In genomic region chr11:77461856-77462255, GRCm38 (mm10) we compare ENCODE assay signal across 8 mouse cellular contexts. TPM values are rescaled to one million over a fixed set of nuclear protein-coding genes. Genes with fewer than 3 reads are reported as not detected.
DNase-seq lines count a peak whose midpoint lies in the region; ATAC-seq and TF ChIP-seq lines count a peak whose summit lies in the region.

No protein-coding gene starts in this region.

- no peak for DNase-seq in left cerebral cortex, adult 2 months (ENCODE audit: extremely low spot score in 1 of 2, low spot score in 2 of 2)
- no peak for DNase-seq in left cerebral cortex, postnatal 14 days (ENCODE audit: low spot score in 2 of 2)
- no peak for DNase-seq in urinary bladder, postnatal 36 days (ENCODE audit: low spot score in 2 of 2)
- DNase-seq in left cerebral cortex, adult 11 months (ENCODE audit: low spot score) = no peak

- ATAC-seq in embryonic facial prominence, embryonic 15.5 days (ENCODE audit: insufficient number of reproducible peaks, low FRiP score, low TSS enrichment, low read depth) = no peak
- no peak for ATAC-seq in intestine, postnatal 0 days
- 0 out of 2 replicates have a peak, but pooled peaks have one; percentile 9 for ATAC-seq in neural tube, embryonic 13.5 days (ENCODE audit: low read depth)
- ATAC-seq in megakaryocyte-erythroid progenitor cell, adult 5-6 weeks (replicated peaks; ENCODE audit: low FRiP score, low TSS enrichment, poor library complexity, severe bottlenecking) = no peak

- no peaks in the 10 kb centered on the region for H3K9me3 ChIP-seq in embryonic facial prominence, embryonic 15.5 days (replicated peaks)
- H3K9me3 ChIP-seq in intestine, postnatal 0 days (ENCODE audit: control insufficient read depth) = no peaks in the 10 kb centered on the region
- no peaks in the 10 kb centered on the region for H3K9me3 ChIP-seq in neural tube, embryonic 13.5 days

- peak overlapping the region; percentile 99 for H3K4me2 ChIP-seq in embryonic facial prominence, embryonic 15.5 days (replicated peaks)
- H3K4me2 ChIP-seq in intestine, postnatal 0 days (replicated peaks; ENCODE audit: low read depth) = peak overlapping the region; percentile 96
- peak overlapping the region; percentile 99 for H3K4me2 ChIP-seq in neural tube, embryonic 13.5 days

- 6% methylated on average over 6 of the region's 6 CpGs for WGBS in embryonic facial prominence, embryonic 15.5 days
- WGBS in intestine, postnatal 0 days = 4% methylated on average over 6 of the region's 6 CpGs
- WGBS in neural tube, embryonic 13.5 days = 3% methylated on average over 6 of the region's 6 CpGs

- no peaks in the 10 kb centered on the region for H3K36me3 ChIP-seq in embryonic facial prominence, embryonic 15.5 days
- H3K36me3 ChIP-seq in intestine, postnatal 0 days (ENCODE audit: control insufficient read depth, insufficient read depth) = no peaks in the 10 kb centered on the region; the same call in 1 of the 2 replicates
- peaks cover 9% of the 10 kb centered on the region for H3K36me3 ChIP-seq in neural tube, embryonic 13.5 days

- H3K4me3 ChIP-seq in left cerebral cortex, adult 2 months = peak overlapping the region; percentile 61
- H3K4me3 ChIP-seq in embryonic facial prominence, embryonic 15.5 days (replicated peaks) = peak overlapping the region; percentile 55
- H3K4me3 ChIP-seq in intestine, postnatal 0 days (ENCODE audit: low read depth, low read length) = peak overlapping the region; percentile 57
- peak overlapping the region; percentile 53 for H3K4me3 ChIP-seq in neural tube, embryonic 13.5 days

- H3K27ac ChIP-seq in left cerebral cortex, adult 2 months = peak overlapping the region; percentile 76; the same call in 1 of the 2 replicates
- no peak overlapping the region for H3K27ac ChIP-seq in embryonic facial prominence, embryonic 15.5 days (replicated peaks)
- no peak overlapping the region for H3K27ac ChIP-seq in intestine, postnatal 0 days (ENCODE audit: low read depth, low read length)
- no peak overlapping the region for H3K27ac ChIP-seq in neural tube, embryonic 13.5 days (replicated peaks)

- peaks cover 19% of the 10 kb centered on the region for H3K4me1 ChIP-seq in embryonic facial prominence, embryonic 15.5 days
- no peaks in the 10 kb centered on the region; the same call in 1 of the 2 replicates for H3K4me1 ChIP-seq in intestine, postnatal 0 days (replicated peaks; ENCODE audit: control insufficient read depth, insufficient read depth, low read length)
- peaks cover 14% of the 10 kb centered on the region for H3K4me1 ChIP-seq in neural tube, embryonic 13.5 days (replicated peaks)

- no peak for TF ChIP-seq CTCF in left cerebral cortex, adult 2 months (IDR thresholded peaks at IDR 0.05)
- TF ChIP-seq CTCF in intestine, postnatal 0 days (IDR thresholded peaks at IDR 0.05; ENCODE audit: low read depth) = no peak

- intact Hi-C loops in left cerebral cortex, adult 2 months (cut with DNase I) = no loop called here
- intact Hi-C loops in left cerebral cortex, postnatal 14 days (cut with DNase I) = no loop called here

- 0 out of 2 replicates have a peak overlapping the region, but pooled peaks have one; percentile 26 for H3K9ac ChIP-seq in embryonic facial prominence, embryonic 15.5 days
- no peak overlapping the region for H3K9ac ChIP-seq in intestine, postnatal 0 days (ENCODE audit: low read depth, low read length)
- H3K9ac ChIP-seq in neural tube, embryonic 13.5 days = peak overlapping the region; percentile 69

- peaks cover 46% of the 10 kb centered on the region for H3K27me3 ChIP-seq in embryonic facial prominence, embryonic 15.5 days
- H3K27me3 ChIP-seq in intestine, postnatal 0 days (replicated peaks; ENCODE audit: control insufficient read depth, insufficient read depth, low read length) = peaks cover 34% of the 10 kb centered on the region
- H3K27me3 ChIP-seq in neural tube, embryonic 13.5 days = peaks cover 77% of the 10 kb centered on the region

RNA-seq across cellular contexts. Expression of gene Coro6, which starts 0.4 kb away (rescaled TPM):
- 10 to 100 TPM; 48.9 to 57.9 TPM for total RNA-seq in left cerebral cortex, adult 2 months (2021)
- total RNA-seq in left cerebral cortex, postnatal 14 days (2021) = 10 to 100 TPM; 31.3 to 32.4 TPM
- 1.6 and 2.4 TPM in 2 replicates for polyA plus RNA-seq in embryonic facial prominence, embryonic 15.5 days (2015; fragmentation: Nextera tagmentation; extraction: Ambion mirVana)
- polyA plus RNA-seq in intestine, postnatal 0 days (2015; fragmentation: Nextera tagmentation; extraction: Ambion mirVana) = 0.18 TPM in 2 replicates
- 0.22 and 0.31 TPM in 2 replicates for polyA plus RNA-seq in neural tube, embryonic 13.5 days (2015; fragmentation: Nextera tagmentation; extraction: Ambion mirVana)
- total RNA-seq in megakaryocyte-erythroid progenitor cell, adult 5-6 weeks (2014; fragmentation: Nextera tagmentation) = not detected in 2 replicates
- not detected in 2 replicates for total RNA-seq in megakaryocyte-erythroid progenitor cell, adult 5-6 weeks (2017)

RNA-seq across cellular contexts. Expression of gene Ankrd13b, which starts 27.6 kb away (rescaled TPM):
- 10 to 100 TPM; 89.7 to 91.7 TPM for total RNA-seq in left cerebral cortex, adult 2 months (2021)
- total RNA-seq in left cerebral cortex, postnatal 14 days (2021) = 100 to 1,000 TPM; 127 to 129 TPM
- 8.9 and 10.4 TPM in 2 replicates for polyA plus RNA-seq in embryonic facial prominence, embryonic 15.5 days (2015; fragmentation: Nextera tagmentation; extraction: Ambion mirVana)
- polyA plus RNA-seq in intestine, postnatal 0 days (2015; fragmentation: Nextera tagmentation; extraction: Ambion mirVana) = 2.1 TPM in 2 replicates
- 33.7 and 37.9 TPM in 2 replicates for polyA plus RNA-seq in neural tube, embryonic 13.5 days (2015; fragmentation: Nextera tagmentation; extraction: Ambion mirVana)
- total RNA-seq in megakaryocyte-erythroid progenitor cell, adult 5-6 weeks (2014; fragmentation: Nextera tagmentation) = 25.8 and 26.4 TPM in 2 replicates
- total RNA-seq in megakaryocyte-erythroid progenitor cell, adult 5-6 weeks (2017) = 8.3 and 11.7 TPM in 2 replicates

RNA-seq across cellular contexts. Expression of gene Git1, which starts 31.5 kb away (rescaled TPM):
- 100 to 1,000 TPM; 297 to 305 TPM for total RNA-seq in left cerebral cortex, adult 2 months (2021)
- total RNA-seq in left cerebral cortex, postnatal 14 days (2021) = 100 to 1,000 TPM; 150 to 153 TPM
- 11.7 and 12.5 TPM in 2 replicates for polyA plus RNA-seq in embryonic facial prominence, embryonic 15.5 days (2015; fragmentation: Nextera tagmentation; extraction: Ambion mirVana)
- 21.2 and 21.9 TPM in 2 replicates for polyA plus RNA-seq in intestine, postnatal 0 days (2015; fragmentation: Nextera tagmentation; extraction: Ambion mirVana)
- 11.5 and 14.1 TPM in 2 replicates for polyA plus RNA-seq in neural tube, embryonic 13.5 days (2015; fragmentation: Nextera tagmentation; extraction: Ambion mirVana)
- total RNA-seq in megakaryocyte-erythroid progenitor cell, adult 5-6 weeks (2014; fragmentation: Nextera tagmentation) = 28.7 and 37.5 TPM in 2 replicates
- total RNA-seq in megakaryocyte-erythroid progenitor cell, adult 5-6 weeks (2017) = 10.9 and 13.6 TPM in 2 replicates

RNA-seq across cellular contexts. Expression of gene Abhd15, which starts 53.1 kb away (rescaled TPM):
- total RNA-seq in left cerebral cortex, adult 2 months (2021) = 1 to 10 TPM; 1.4 to 1.7 TPM
- total RNA-seq in left cerebral cortex, postnatal 14 days (2021) = 1 to 10 TPM; 1.6 to 1.7 TPM
- 3.5 and 3.9 TPM in 2 replicates for polyA plus RNA-seq in embryonic facial prominence, embryonic 15.5 days (2015; fragmentation: Nextera tagmentation; extraction: Ambion mirVana)
- polyA plus RNA-seq in intestine, postnatal 0 days (2015; fragmentation: Nextera tagmentation; extraction: Ambion mirVana) = 2.2 and 3.3 TPM in 2 replicates
- polyA plus RNA-seq in neural tube, embryonic 13.5 days (2015; fragmentation: Nextera tagmentation; extraction: Ambion mirVana) = 2.6 and 2.9 TPM in 2 replicates
- total RNA-seq in megakaryocyte-erythroid progenitor cell, adult 5-6 weeks (2014; fragmentation: Nextera tagmentation) = 2.1 and 2.2 TPM in 2 replicates
- 0.70 and 4.1 TPM in 2 replicates for total RNA-seq in megakaryocyte-erythroid progenitor cell, adult 5-6 weeks (2017)

RNA-seq across cellular contexts. Expression of gene Trp53i13, which starts 53.9 kb away (rescaled TPM):
- 1 to 10 TPM; 3.6 to 5.0 TPM for total RNA-seq in left cerebral cortex, adult 2 months (2021)
- 1 to 10 TPM; 4.9 to 5.8 TPM for total RNA-seq in left cerebral cortex, postnatal 14 days (2021)
- polyA plus RNA-seq in embryonic facial prominence, embryonic 15.5 days (2015; fragmentation: Nextera tagmentation; extraction: Ambion mirVana) = 61.8 and 63.9 TPM in 2 replicates
- 20.2 and 22.9 TPM in 2 replicates for polyA plus RNA-seq in intestine, postnatal 0 days (2015; fragmentation: Nextera tagmentation; extraction: Ambion mirVana)
- 18.0 and 18.3 TPM in 2 replicates for polyA plus RNA-seq in neural tube, embryonic 13.5 days (2015; fragmentation: Nextera tagmentation; extraction: Ambion mirVana)
- total RNA-seq in megakaryocyte-erythroid progenitor cell, adult 5-6 weeks (2014; fragmentation: Nextera tagmentation) = 3.8 and 11.1 TPM in 2 replicates
- 0.66 and 0.76 TPM in 2 replicates for total RNA-seq in megakaryocyte-erythroid progenitor cell, adult 5-6 weeks (2017)

Comparison
In these comparisons a context has a peak if more than half of its experiments do, and no peak if none do; other contexts are left out.
1. RNA of gene Coro6, which starts 0.4 kb away (total RNA-seq): 48.9 to 57.9 TPM in left cerebral cortex, adult 2 months and 31.3 to 32.4 TPM in left cerebral cortex, postnatal 14 days; not detected in megakaryocyte-erythroid progenitor cell, adult 5-6 weeks; every median in the first group is over 10 times any median in the second.
2. Peak in every context shown above with its lines, with median percentiles within 50 percentile points of each other: H3K4me3 ChIP-seq and H3K4me2 ChIP-seq.